Mouse (Mus musculus): ENCODE data around the gene Trim61. TPM values are rescaled to one million over a fixed set of nuclear protein-coding genes. Genes with fewer than 3 reads are reported as not detected.

Trim61 gene
- polyA plus RNA-seq, 1 experiment from 2014 or later, result not detected

- DNase-seq (ENCODE audit: low spot score), result no peak
These were observed 19.4 kb downstream of the Trim61 start for GRCm38 (mm10) chr8:64998806-64999365.

GRCm38 (mm10) chr8:64987731-64988130 is 30.6 kb downstream of the Trim61 start, which contains the start of gene Trim75:
Gene Trim75 (minus strand): TSS chr8:64987831.
- no peak for DNase-seq (ENCODE audit: low spot score)

- DNase-seq (ENCODE audit: low spot score), result no peak
These were observed 35.0 kb downstream of the Trim61 start for GRCm38 (mm10) chr8:64983150-64983897.

Other genes starting within 250 kb of the Trim61 start
- 8.1 and 8.4 TPM in 2 replicates for gene Klhl2, start 168.5 kb downstream of the Trim61 start, polyA plus RNA-seq (2015; fragmentation: Nextera tagmentation; extraction: Ambion mirVana)
- 49.7 and 54.5 TPM in 2 replicates for gene Tmem192, start 71.3 kb downstream of the Trim61 start, polyA plus RNA-seq (2015; fragmentation: Nextera tagmentation; extraction: Ambion mirVana)
- not detected in 2 replicates for gene Trim75, start 30.7 kb downstream of the Trim61 start, polyA plus RNA-seq (2015; fragmentation: Nextera tagmentation; extraction: Ambion mirVana)
- not detected in 2 replicates for gene Trim60, start 61 bp upstream of the Trim61 start, polyA plus RNA-seq (2015; fragmentation: Nextera tagmentation; extraction: Ambion mirVana)
- gene Apela, start 18.8 kb upstream of the Trim61 start, polyA plus RNA-seq (2015; fragmentation: Nextera tagmentation; extraction: Ambion mirVana), result 0.13 TPM in 1 of 2 replicates, not detected in the other
- not detected in 2 replicates for gene Gm10663, start 56.5 kb upstream of the Trim61 start, polyA plus RNA-seq (2015; fragmentation: Nextera tagmentation; extraction: Ambion mirVana)
- not detected in 2 replicates for gene BC030870, start 111.0 kb upstream of the Trim61 start, polyA plus RNA-seq (2015; fragmentation: Nextera tagmentation; extraction: Ambion mirVana)